Comparison of ENCODE assay signal across 10 mouse cellular contexts in genomic region chr6:30510291-30510690, GRCm38 (mm10). TPM values are rescaled to one million over a fixed set of nuclear protein-coding genes. Genes with fewer than 3 reads are reported as not detected.
DNase-seq lines count a peak whose midpoint lies in the region; ATAC-seq and TF ChIP-seq lines count a peak whose summit lies in the region.
"Had no signal": no experiment of that assay in that cellular context is flagged by ENCODE, and none has a peak within 500 bp of the region (broad histone marks: within the 10 kb centered on the region; RNA-seq: fewer than 3 reads in every experiment).

No protein-coding gene starts in this region.

- peak overlapping the region; percentile 71 for H3K4me3 ChIP-seq in gastrocnemius, adult 2 months
- peak overlapping the region; percentile 57; the same call in 1 of the 2 replicates for H3K4me3 ChIP-seq in forebrain, embryonic 13.5 days
- no peak overlapping the region for H3K4me3 ChIP-seq in neural tube, embryonic 12.5 days

- peak overlapping the region; percentile 77 for H3K4me2 ChIP-seq in forebrain, embryonic 13.5 days
- peak overlapping the region; percentile 72 for H3K4me2 ChIP-seq in neural tube, embryonic 12.5 days (replicated peaks)

- peaks cover 14% of the 10 kb centered on the region for H3K4me1 ChIP-seq in forebrain, embryonic 13.5 days
- peaks cover 5% of the 10 kb centered on the region for H3K4me1 ChIP-seq in neural tube, embryonic 12.5 days

- DNase-seq in gastrocnemius, adult 2 months = no peak
- DNase-seq in gastrocnemius, adult 18-20 months (ENCODE audit: low spot score) = no peak
- peak; percentile 17 for DNase-seq in MN1 (ENCODE audit: low spot score)
- DNase-seq in kidney, postnatal 10 days = peak; percentile 22
- no peak for DNase-seq in left cerebral cortex, adult 9 months (ENCODE audit: low spot score in 2 of 2)
- DNase-seq in Muller cell, postnatal 12 days (ENCODE audit: inconsistent ontology term) = no peak

- H3K9me3 ChIP-seq in forebrain, embryonic 13.5 days (replicated peaks) = no peaks in the 10 kb centered on the region
- H3K9me3 ChIP-seq in neural tube, embryonic 12.5 days = no peaks in the 10 kb centered on the region

- H3K27me3 ChIP-seq in forebrain, embryonic 13.5 days = no peaks in the 10 kb centered on the region
- H3K27me3 ChIP-seq in neural tube, embryonic 12.5 days (replicated peaks) = no peaks in the 10 kb centered on the region

- peak overlapping the region; percentile 61 for H3K9ac ChIP-seq in forebrain, embryonic 13.5 days
- 0 out of 2 replicates have a peak overlapping the region, but pooled peaks have one; percentile 3 for H3K9ac ChIP-seq in neural tube, embryonic 12.5 days

- H3K36me3 ChIP-seq in forebrain, embryonic 13.5 days (ENCODE audit: poor library complexity, severe bottlenecking) = peaks cover 14% of the 10 kb centered on the region
- H3K36me3 ChIP-seq in neural tube, embryonic 12.5 days = peaks cover 6% of the 10 kb centered on the region

- TF ChIP-seq CTCF in gastrocnemius, adult 2 months (IDR thresholded peaks at IDR 0.05) = no peak

- WGBS in forebrain, embryonic 13.5 days = 56% methylated on average over 5 of the region's 5 CpGs
- 71% methylated on average over 5 of the region's 5 CpGs for WGBS in neural tube, embryonic 12.5 days

- 0 out of 2 replicates have a peak, but pooled peaks have one; percentile 7 for ATAC-seq in forebrain, embryonic 13.5 days
- ATAC-seq in neural tube, embryonic 12.5 days (ENCODE audit: low FRiP score, low read depth) = no peak

- H3K27ac ChIP-seq in gastrocnemius, adult 2 months = peak overlapping the region; percentile 91
- H3K27ac ChIP-seq in forebrain, embryonic 13.5 days = peak overlapping the region; percentile 94
- H3K27ac ChIP-seq in neural tube, embryonic 12.5 days = peak overlapping the region; percentile 13; the same call in 1 of the 2 replicates

- intact Hi-C loops in gastrocnemius, adult 2 months (cut with DNase I) = no loop called here

RNA-seq across cellular contexts. Expression of gene Ssmem1, which starts 0.6 kb away (rescaled TPM):
- total RNA-seq in gastrocnemius, adult 2 months (2021) = under 1 TPM; 0.18 to 0.20 TPM
- not detected for total RNA-seq in gastrocnemius, adult 18-20 months (2021)
- polyA plus RNA-seq in forebrain, embryonic 13.5 days (2015; fragmentation: Nextera tagmentation; extraction: Ambion mirVana) = 0.26 TPM in 1 of 2 replicates, not detected in the other
- 0.24 and 0.49 TPM in 2 replicates for polyA plus RNA-seq in neural tube, embryonic 12.5 days (2016; fragmentation: Nextera tagmentation; extraction: Ambion mirVana)
- polyA plus RNA-seq: small intestine, adult 2 months had no signal

RNA-seq across cellular contexts. Expression of gene Tmem209, which starts 0.7 kb away (rescaled TPM):
- total RNA-seq in gastrocnemius, adult 2 months (2021) = 10 to 100 TPM in 1 of 2 experiments, 1 to 10 TPM in 1; 7.1 to 11.4 TPM
- total RNA-seq in gastrocnemius, adult 18-20 months (2021) = 10 to 100 TPM in 1 of 2 experiments, 1 to 10 TPM in 1; 9.6 to 10.8 TPM
- 37.6 and 41.4 TPM in 2 replicates for polyA plus RNA-seq in forebrain, embryonic 13.5 days (2015; fragmentation: Nextera tagmentation; extraction: Ambion mirVana)
- polyA plus RNA-seq in neural tube, embryonic 12.5 days (2016; fragmentation: Nextera tagmentation; extraction: Ambion mirVana) = 35.1 and 35.9 TPM in 2 replicates

RNA-seq across cellular contexts. Expression of gene Cpa2, which starts 31.1 kb away (rescaled TPM):
- total RNA-seq in gastrocnemius, adult 2 months (2021) = not detected
- total RNA-seq in gastrocnemius, adult 18-20 months (2021) = not detected
- polyA plus RNA-seq in forebrain, embryonic 13.5 days (2015; fragmentation: Nextera tagmentation; extraction: Ambion mirVana) = 4.1 and 5.2 TPM in 2 replicates
- polyA plus RNA-seq in neural tube, embryonic 12.5 days (2016; fragmentation: Nextera tagmentation; extraction: Ambion mirVana) = 8.2 and 8.5 TPM in 2 replicates
- polyA plus RNA-seq: C2C12 had no signal

RNA-seq across cellular contexts. Expression of gene Cpa4, which starts 57.9 kb away (rescaled TPM):
- not detected for total RNA-seq in gastrocnemius, adult 2 months (2021)
- total RNA-seq in gastrocnemius, adult 18-20 months (2021) = not detected
- polyA plus RNA-seq in forebrain, embryonic 13.5 days (2015; fragmentation: Nextera tagmentation; extraction: Ambion mirVana) = 3.4 and 3.6 TPM in 2 replicates
- 1.2 and 1.9 TPM in 2 replicates for polyA plus RNA-seq in neural tube, embryonic 12.5 days (2016; fragmentation: Nextera tagmentation; extraction: Ambion mirVana)
- polyA plus RNA-seq: C2C12; small intestine, adult 2 months had no signal

Comparison
In these comparisons a context has a peak if more than half of its experiments do, and no peak if none do; other contexts are left out.
1. DNase-seq: peak in MN1 (single experiment) and kidney, postnatal 10 days (single experiment); none in gastrocnemius, adult 2 months (single experiment), gastrocnemius, adult 18-20 months (single experiment), left cerebral cortex, adult 9 months (0 of 2) and Muller cell, postnatal 12 days (single experiment).
2. H3K27ac ChIP-seq: peak in every context shown above with its lines; median percentile 94 in forebrain, embryonic 13.5 days; 91 in gastrocnemius, adult 2 months; 13 in neural tube, embryonic 12.5 days.